Mouse (Mus musculus) c-Kit-negative CD71-positive TER-119-positive erythroid progenitor cells, embryonic 14.5 days (primary cell): ENCODE data around the gene Ccdc170.
"Not testable (repeated sequence)": the region's sequence is repeated elsewhere in the genome, so short reads cannot be mapped to it uniquely, and the experiment has no call there.

Experiments used
- DNase-seq: peaks from one replicate; pipeline ENCODE4 v3.0.0-alpha.2; 2013; ENCODE audit warnings: low read depth, low spot score

The Ccdc170 gene

GRCm38 (mm10) chr10:4598916-4599315, 116.6 kb downstream of the Ccdc170 start:
- DNase-seq: no peak

- DNase-seq: no peak
Observed at GRCm38 (mm10) chr10:4599591-4599990, 117.3 kb downstream of the Ccdc170 start.

GRCm38 (mm10) chr10:4600796-4601474, 118.6 kb downstream of the Ccdc170 start:
- no peak for DNase-seq

GRCm38 (mm10) chr10:4601612-4602011, 119.3 kb downstream of the Ccdc170 start:
- DNase-seq: not testable (repeated sequence)

DNA sequence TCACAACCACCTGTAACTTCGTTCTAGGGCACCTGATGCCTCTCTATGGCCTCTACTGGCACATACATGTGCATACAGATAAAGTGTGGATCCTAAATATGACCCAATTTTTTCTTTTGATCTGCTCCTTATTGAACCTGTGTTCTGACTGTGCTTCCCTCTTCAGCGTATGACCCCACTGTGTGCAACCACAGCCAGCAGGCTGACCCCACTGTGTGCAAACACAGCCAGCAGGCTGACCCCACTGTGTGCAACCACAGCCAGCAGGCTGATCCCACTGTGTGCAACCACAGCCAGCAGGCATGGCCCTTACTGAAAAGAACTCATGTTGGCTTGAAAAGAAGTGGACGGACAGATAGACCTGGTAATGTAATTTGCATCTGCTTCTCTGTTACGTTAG, 120.2 kb downstream of the Ccdc170 start:
- no peak for DNase-seq

GRCm38 (mm10) chr10:4604527-4605209, 122.4 kb downstream of the Ccdc170 start:
- DNase-seq: no peak

- no peak for DNase-seq
Observed at GRCm38 (mm10) chr10:4610234-4610633, 127.9 kb downstream of the Ccdc170 start.

- DNase-seq: no peak
Observed at GRCm38 (mm10) chr10:4611386-4612155, 129.3 kb downstream of the Ccdc170 start, which contains the start of gene Esr1. TSS of gene Esr1 (plus strand) at chr10:4611593.
